Mouse (Mus musculus): Measurements from ENCODE around the gene Dscaml1. TPM values are rescaled to one million over a fixed set of nuclear protein-coding genes. Genes with fewer than 3 reads are reported as not detected.
"Not testable (repeated sequence)": the region's sequence is repeated elsewhere in the genome, so short reads cannot be mapped to it uniquely, and the experiment has no call there.

Dscaml1 gene
- total RNA-seq, 2 experiments from 2014 or later: not detected

GRCm38 (mm10) chr9:45699171-45699570 is 272.7 kb downstream of the Dscaml1 start:
- no peak for DNase-seq

- no peak for DNase-seq
Observed at GRCm38 (mm10) chr9:45703236-45703635, 276.8 kb downstream of the Dscaml1 start.

GRCm38 (mm10) chr9:45704441-45704840 is 278.0 kb downstream of the Dscaml1 start:
- DNase-seq: no peak

GRCm38 (mm10) chr9:45710300-45710699 is 283.9 kb downstream of the Dscaml1 start:
- DNase-seq: peak; percentile 35

GRCm38 (mm10) chr9:45715387-45715786 is 289.0 kb downstream of the Dscaml1 start:
- DNase-seq: no peak

- DNase-seq: no peak
Observed at GRCm38 (mm10) chr9:45719997-45720396, 293.6 kb downstream of the Dscaml1 start.

- no peak for DNase-seq
Observed at GRCm38 (mm10) chr9:45731851-45732250, 305.4 kb downstream of the Dscaml1 start.

- DNase-seq: no peak
Observed at GRCm38 (mm10) chr9:45733246-45733645, 306.8 kb downstream of the Dscaml1 start.

- DNase-seq: no peak
Observed at GRCm38 (mm10) chr9:45739001-45739701, 312.7 kb downstream of the Dscaml1 start.

GRCm38 (mm10) chr9:45739702-45740583 is 313.5 kb downstream of the Dscaml1 start:
- DNase-seq: peak; percentile 81

- peak; percentile 26 for DNase-seq
Observed at GRCm38 (mm10) chr9:45740584-45740980, 314.2 kb downstream of the Dscaml1 start.

- no peak for DNase-seq
Observed at GRCm38 (mm10) chr9:45745451-45745850, 319.0 kb downstream of the Dscaml1 start.

GRCm38 (mm10) chr9:45749917-45750316 is 323.5 kb downstream of the Dscaml1 start:
- DNase-seq: no peak

- DNase-seq: peak; percentile 79
Observed at GRCm38 (mm10) chr9:45754452-45755091, 328.1 kb downstream of the Dscaml1 start.

- no peak for DNase-seq
Observed at GRCm38 (mm10) chr9:45766195-45766594, 339.8 kb downstream of the Dscaml1 start.

- DNase-seq: no peak
Observed at GRCm38 (mm10) chr9:45767155-45767554, 340.7 kb downstream of the Dscaml1 start.

- peak; percentile 24 for DNase-seq
Observed at GRCm38 (mm10) chr9:45768421-45768820, 342.0 kb downstream of the Dscaml1 start.

GRCm38 (mm10) chr9:45769596-45769995 is 343.2 kb downstream of the Dscaml1 start:
- DNase-seq: no peak

GRCm38 (mm10) chr9:45774088-45774487 is 347.7 kb downstream of the Dscaml1 start:
- no peak for DNase-seq

GRCm38 (mm10) chr9:45776176-45776575 is 349.7 kb downstream of the Dscaml1 start:
- DNase-seq: not testable (repeated sequence)

- DNase-seq: no peak
Observed at GRCm38 (mm10) chr9:45779201-45779600, 352.8 kb downstream of the Dscaml1 start.

- DNase-seq: no peak
Observed at GRCm38 (mm10) chr9:45783249-45784069, 357.0 kb downstream of the Dscaml1 start.
